Mouse (Mus musculus) brain, embryonic 14.5 days (tissue): ENCODE data around the gene Aars2. TPM values are rescaled to one million over a fixed set of nuclear protein-coding genes. Genes with fewer than 3 reads are reported as not detected.

Experiments used
- DNase-seq: peaks from one replicate; pipeline ENCODE4 v3.0.0-alpha.2; 2011; ENCODE audit warnings: low read depth
- CTCF ChIP-seq: fragments of 200-500 bp; IDR thresholded peaks from 2 replicates; pipeline ENCODE4 v1.5.1; 2012; ENCODE audit warnings: inconsistent platforms, mild to moderate bottlenecking, moderate library complexity, borderline replicate concordance; ENCODE audit not compliant: insufficient read depth, insufficient read length; ENCODE audit errors: extremely low read depth
- POLR2A ChIP-seq: fragments of 200-500 bp; IDR thresholded peaks from 2 replicates; pipeline ENCODE4 v1.6.1; 2012; ENCODE audit warnings: mild to moderate bottlenecking, inconsistent platforms, borderline replicate concordance; ENCODE audit not compliant: poor library complexity, insufficient read depth, insufficient read length, severe bottlenecking; ENCODE audit errors: extremely low read depth
- polyA plus RNA-seq: library from polyadenylated mRNA; depleted of rRNA; stranded (reverse); fragments of >200 nt; gene quantifications from 2 replicates; pipeline ENCODE4 v1.2.3, GENCODE M21; 2012

Aars2 gene
- polyA plus RNA-seq, 1 experiment, result 21.0 TPM

GRCm38 (mm10) chr17:45480429-45480828 lies 26.2 kb upstream of the Aars2 start:
- no peak for TF ChIP-seq CTCF
- no peak for TF ChIP-seq POLR2A
- DNase-seq, result no peak

GRCm38 (mm10) chr17:45485581-45485980 lies 21.1 kb upstream of the Aars2 start:
- no peak for DNase-seq
- TF ChIP-seq CTCF (no peak), POLR2A (no peak)

- no peak for TF ChIP-seq POLR2A
- TF ChIP-seq CTCF, result no peak
- DNase-seq, result no peak
These were observed 19.4 kb upstream of the Aars2 start for GRCm38 (mm10) chr17:45487216-45487615.

- TF ChIP-seq CTCF, result no peak
- no peak for TF ChIP-seq POLR2A
- no peak for DNase-seq
These were observed 18.1 kb upstream of the Aars2 start for GRCm38 (mm10) chr17:45488321-45489254.

- no peak for DNase-seq
These were observed 16.9 kb upstream of the Aars2 start for GRCm38 (mm10) chr17:45489736-45490135.

GRCm38 (mm10) chr17:45490532-45491154 lies 16.0 kb upstream of the Aars2 start:
- no peak for DNase-seq

More at GRCm38 (mm10) chr17:45489736-45490135, 16.9 kb upstream of the Aars2 start:
- no peak for TF ChIP-seq POLR2A
- no peak for TF ChIP-seq CTCF

GRCm38 (mm10) chr17:45495398-45495797 lies 11.2 kb upstream of the Aars2 start:
- TF ChIP-seq CTCF (no peak), POLR2A (no peak)
- DNase-seq, result no peak

More at GRCm38 (mm10) chr17:45490532-45491154, 16.0 kb upstream of the Aars2 start:
- TF ChIP-seq POLR2A, result no peak
- TF ChIP-seq CTCF, result no peak

GRCm38 (mm10) chr17:45498397-45498796 lies 8.2 kb upstream of the Aars2 start:
- no peak for DNase-seq
- no peak for TF ChIP-seq CTCF

- TF ChIP-seq CTCF, result no peak
- TF ChIP-seq POLR2A, result no peak
- no peak for DNase-seq
These were observed 7.1 kb upstream of the Aars2 start for GRCm38 (mm10) chr17:45499516-45499915.

GRCm38 (mm10) chr17:45500981-45501380 lies 5.7 kb upstream of the Aars2 start:
- TF ChIP-seq POLR2A (no peak), CTCF (no peak)
- DNase-seq, result no peak

- TF ChIP-seq POLR2A (no peak), CTCF (no peak)
- DNase-seq, result no peak
These were observed 4.3 kb upstream of the Aars2 start for GRCm38 (mm10) chr17:45502324-45502723.

- TF ChIP-seq POLR2A (no peak), CTCF (no peak)
These were observed 3.2 kb upstream of the Aars2 start for GRCm38 (mm10) chr17:45503301-45503973.

More at GRCm38 (mm10) chr17:45503301-45503973, 3.2 kb upstream of the Aars2 start:
- no peak for DNase-seq
